Mouse (Mus musculus): Measurements from ENCODE around the gene Syt13. TPM values are rescaled to one million over a fixed set of nuclear protein-coding genes. Genes with fewer than 3 reads are reported as not detected.

Gene Syt13
- total and polyA plus RNA-seq, 3 experiments, result not detected

DNA sequence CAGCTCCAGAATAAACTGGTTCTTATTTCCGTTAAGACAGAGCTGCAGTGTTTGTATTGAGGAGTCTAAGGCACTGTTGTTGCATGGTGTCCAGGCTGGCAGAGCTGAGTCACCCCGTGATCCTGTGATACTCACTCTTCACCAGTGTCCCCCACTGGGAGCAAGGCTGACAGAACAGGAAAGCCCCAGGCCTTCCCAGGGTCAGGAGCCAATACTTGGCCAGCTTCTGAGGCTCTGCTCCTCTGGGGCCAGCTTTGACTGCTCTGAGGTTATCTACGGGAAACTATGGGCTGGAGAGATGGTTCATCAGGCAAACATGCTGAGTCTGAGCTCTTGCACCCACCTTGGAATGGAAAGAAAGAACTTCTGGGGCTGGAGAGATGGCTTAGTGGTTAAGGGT lies 28.0 kb upstream of the Syt13 start:
- no peaks in the 10 kb centered on the region for H3K9me3 ChIP-seq (replicated peaks; ENCODE audit: insufficient read depth, low read length)
- H3K27me3 ChIP-seq (ENCODE audit: control insufficient read depth in 1 of 2, insufficient read depth in 2 of 2, low read length in 2 of 2), result peaks cover 5 to 6% of the 10 kb centered on the region in 2 experiments; a peak in 3 of 4 replicates
- no peak overlapping the region for H3K27ac ChIP-seq (ENCODE audit: control insufficient read depth, low read depth, low read length)
- H3K79me2 ChIP-seq (ENCODE audit: control insufficient read depth, insufficient read depth, low read length, poor library complexity), result no peaks in the 10 kb centered on the region
- H3K9ac ChIP-seq (ENCODE audit: control insufficient read depth, low read depth, low read length, poor library complexity, severe bottlenecking), result no peak overlapping the region
- H3K4me3 ChIP-seq (ENCODE audit: control insufficient read depth in 1 of 2, insufficient read depth in 1 of 2, low read depth in 2 of 2, low read length in 2 of 2), result no peak overlapping the region
- DNase-seq (ENCODE audit: low read depth, low spot score), result no peak
- TF ChIP-seq HCFC1 (IDR thresholded peaks at IDR 0.05; ENCODE audit: low read depth, low read length) (no peak), TBP (IDR thresholded peaks at IDR 0.05; ENCODE audit: low read depth, low read length) (no peak), MAX (IDR thresholded peaks at IDR 0.05; ENCODE audit: low read length) (no peak), JUND (IDR thresholded peaks at IDR 0.05; ENCODE audit: low read depth, low read length) (no peak)
- H3K36me3 ChIP-seq (ENCODE audit: control insufficient read depth in 1 of 2, insufficient read depth in 2 of 2, low read length in 2 of 2), result no peaks in the 10 kb centered on the region
- no peaks in the 10 kb centered on the region for H3K4me1 ChIP-seq (ENCODE audit: control insufficient read depth in 1 of 2, insufficient read depth in 2 of 2, low read length in 2 of 2)

DNA sequence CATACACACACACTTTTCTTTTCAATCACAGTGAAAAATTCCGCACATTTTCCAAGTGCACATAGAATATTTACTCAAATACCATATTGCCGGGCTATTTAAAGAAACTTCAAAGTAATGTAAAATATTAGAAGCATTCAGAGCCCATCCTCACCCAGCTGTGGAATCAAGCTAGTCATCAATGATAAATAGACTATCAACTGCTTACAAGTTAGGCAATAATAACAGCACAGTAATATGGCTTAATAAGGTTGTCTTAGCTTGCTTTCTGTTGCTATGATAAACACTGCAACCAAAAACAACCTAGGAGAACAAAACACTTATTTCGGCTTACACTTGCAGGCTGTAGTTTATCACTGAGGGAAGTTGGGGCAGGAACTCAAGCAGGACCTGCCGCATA lies 22.4 kb upstream of the Syt13 start:
- peaks cover 10 to 11% of the 10 kb centered on the region in 2 experiments for H3K27me3 ChIP-seq (ENCODE audit: control insufficient read depth in 1 of 2, insufficient read depth in 2 of 2, low read length in 2 of 2)
- TF ChIP-seq MEF2A (IDR thresholded peaks at IDR 0.05; ENCODE audit: extremely low read depth, insufficient replicate concordance, low read depth, low read length, poor library complexity, severe bottlenecking) (no peak), MYB (IDR thresholded peaks at IDR 0.05; ENCODE audit: low read depth, low read length) (no peak), UBTF (IDR thresholded peaks at IDR 0.05; ENCODE audit: borderline replicate concordance, insufficient read depth, low read depth, low read length) (no peak), ZMIZ1 (IDR thresholded peaks at IDR 0.05; ENCODE audit: low read depth, low read length) (no peak), MAX (IDR thresholded peaks at IDR 0.05; ENCODE audit: low read length) (no peak), HCFC1 (IDR thresholded peaks at IDR 0.05; ENCODE audit: low read depth, low read length) (no peak), CTCF (IDR thresholded peaks at IDR 0.05 in 2 of 3, conservative IDR thresholded peaks at IDR 0.05 in 1 of 3; ENCODE audit: control insufficient read depth in 1 of 3, insufficient read depth in 1 of 3, low read depth in 2 of 3, low read length in 3 of 3, poor library complexity in 1 of 3, severe bottlenecking in 1 of 3) (no peak), MXI1 (IDR thresholded peaks at IDR 0.05; ENCODE audit: low read depth, low read length) (no peak)
- no peak overlapping the region for H3K27ac ChIP-seq (ENCODE audit: control insufficient read depth, low read depth, low read length)
- H3K9me3 ChIP-seq (replicated peaks; ENCODE audit: insufficient read depth, low read length), result no peaks in the 10 kb centered on the region
- no peak overlapping the region for H3K9ac ChIP-seq (ENCODE audit: control insufficient read depth, low read depth, low read length, poor library complexity, severe bottlenecking)
- no peak overlapping the region for H3K4me3 ChIP-seq (ENCODE audit: control insufficient read depth in 1 of 2, insufficient read depth in 1 of 2, low read depth in 2 of 2, low read length in 2 of 2)
- no peak for DNase-seq (ENCODE audit: low read depth, low spot score)
- no peaks in the 10 kb centered on the region for H3K79me2 ChIP-seq (ENCODE audit: control insufficient read depth, insufficient read depth, low read length, poor library complexity)
- no peaks in the 10 kb centered on the region for H3K36me3 ChIP-seq (ENCODE audit: control insufficient read depth in 1 of 2, insufficient read depth in 2 of 2, low read length in 2 of 2)
- no peaks in the 10 kb centered on the region for H3K4me1 ChIP-seq (ENCODE audit: control insufficient read depth in 1 of 2, insufficient read depth in 2 of 2, low read length in 2 of 2)

DNA sequence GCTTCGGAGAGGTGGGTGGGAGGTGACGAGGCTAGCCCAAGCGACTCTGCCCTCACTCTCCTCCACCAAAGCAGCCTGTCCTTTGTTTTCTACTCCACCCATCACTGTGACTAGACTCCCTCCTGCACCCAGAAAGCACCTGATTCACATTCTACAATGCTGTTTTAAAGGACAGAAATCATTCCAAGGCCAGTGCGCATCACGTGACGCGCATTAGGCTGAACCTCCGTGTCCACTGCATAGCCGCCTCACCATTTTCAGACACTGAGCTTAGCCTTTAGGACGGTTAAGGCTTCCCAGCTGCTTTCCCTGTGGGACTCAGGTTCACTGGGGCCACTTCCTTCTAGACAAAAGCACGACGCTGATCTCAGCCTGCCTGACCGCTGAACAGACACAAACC lies 11.2 kb upstream of the Syt13 start:
- Histone ChIP-seq H3K27ac (ENCODE audit: control insufficient read depth, low read depth, low read length) (no peak overlapping the region), H3K9ac (ENCODE audit: control insufficient read depth, low read depth, low read length, poor library complexity, severe bottlenecking) (no peak overlapping the region), H3K4me1 (ENCODE audit: control insufficient read depth in 1 of 2, insufficient read depth in 2 of 2, low read length in 2 of 2) (no peaks in the 10 kb centered on the region), H3K9me3 (replicated peaks; ENCODE audit: insufficient read depth, low read length) (no peaks in the 10 kb centered on the region), H3K4me3 (ENCODE audit: control insufficient read depth in 1 of 2, insufficient read depth in 1 of 2, low read depth in 2 of 2, low read length in 2 of 2) (no peak overlapping the region), H3K27me3 (ENCODE audit: control insufficient read depth in 1 of 2, insufficient read depth in 2 of 2, low read length in 2 of 2) (peaks cover 9 to 14% of the 10 kb centered on the region in 2 experiments), H3K79me2 (ENCODE audit: control insufficient read depth, insufficient read depth, low read length, poor library complexity) (no peaks in the 10 kb centered on the region), H3K36me3 (ENCODE audit: control insufficient read depth in 1 of 2, insufficient read depth in 2 of 2, low read length in 2 of 2) (no peaks in the 10 kb centered on the region)
- no peak for DNase-seq (ENCODE audit: low read depth, low spot score)
- TF ChIP-seq USF1 (IDR thresholded peaks at IDR 0.05; ENCODE audit: low read depth, low read length), result no peak
- no peak for TF ChIP-seq TAL1 (IDR thresholded peaks at IDR 0.05; ENCODE audit: low read length)
- no peak for TF ChIP-seq GATA1 (IDR thresholded peaks at IDR 0.05; ENCODE audit: low read depth, low read length)
- TF ChIP-seq USF2 (IDR thresholded peaks at IDR 0.05; ENCODE audit: borderline replicate concordance in 1 of 2, insufficient read depth in 1 of 2, low read depth in 1 of 2, low read length in 2 of 2), result no peak
- no peak for TF ChIP-seq ETS1 (IDR thresholded peaks at IDR 0.05; ENCODE audit: low read depth, low read length)
- no peak for TF ChIP-seq POLR2AphosphoS2 (IDR thresholded peaks at IDR 0.05; ENCODE audit: low read length)
- no peak for TF ChIP-seq RCOR1 (IDR thresholded peaks at IDR 0.05; ENCODE audit: low read depth, low read length)
- TF ChIP-seq SMC3 (IDR thresholded peaks at IDR 0.05; ENCODE audit: low read depth, low read length), result no peak
- no peak for TF ChIP-seq HCFC1 (IDR thresholded peaks at IDR 0.05; ENCODE audit: low read depth, low read length)
- no peak for TF ChIP-seq ELF1 (IDR thresholded peaks at IDR 0.05; ENCODE audit: low read depth, low read length)
- no peak for TF ChIP-seq MYB (IDR thresholded peaks at IDR 0.05; ENCODE audit: low read depth, low read length)
- TF ChIP-seq TCF12 (IDR thresholded peaks at IDR 0.05; ENCODE audit: low read depth, low read length), result no peak
- no peak for TF ChIP-seq TBP (IDR thresholded peaks at IDR 0.05; ENCODE audit: low read depth, low read length)
- no peak for TF ChIP-seq MEF2A (IDR thresholded peaks at IDR 0.05; ENCODE audit: extremely low read depth, insufficient replicate concordance, low read depth, low read length, poor library complexity, severe bottlenecking)
- TF ChIP-seq ZMIZ1 (IDR thresholded peaks at IDR 0.05; ENCODE audit: low read depth, low read length), result no peak
